Mouse (Mus musculus) spleen, embryonic (tissue): Measurements from ENCODE around the gene Ldlr.
"Not testable (repeated sequence)": the region's sequence is repeated elsewhere in the genome, so short reads cannot be mapped to it uniquely, and the experiment has no call there.

Experiments used
- CTCF ChIA-PET: fragments of 350-600 bp; sonication (Branson Sonifier 250); formaldehyde crosslinking; loops from one replicate; lab custom pipeline; 2022; lab: Charles Lee

Ldlr gene

GRCm38 (mm10) chr9:21723377-21724146 is at the start of gene Ldlr:
TSS of gene Ldlr (plus strand) at chr9:21723483.
- CTCF ChIA-PET: no interaction called here

- CTCF ChIA-PET: no interaction called here
Observed at GRCm38 (mm10) chr9:21677706-21678105, 45.6 kb upstream of the Ldlr start.

- CTCF ChIA-PET: no interaction called here
Observed at GRCm38 (mm10) chr9:21680448-21680847, 42.8 kb upstream of the Ldlr start.

GRCm38 (mm10) chr9:21682827-21683226 is 40.5 kb upstream of the Ldlr start:
- CTCF ChIA-PET: no interaction called here

- CTCF ChIA-PET: no interaction called here
Observed at GRCm38 (mm10) chr9:21683897-21684296, 39.4 kb upstream of the Ldlr start.

- CTCF ChIA-PET: interaction anchor here (0.6 kb wide), 1 partner anchor 14 kb away, joined by 3 read pairs; no protein-coding TSS in a partner anchor
Observed at GRCm38 (mm10) chr9:21688554-21688953, 34.7 kb upstream of the Ldlr start.

GRCm38 (mm10) chr9:21690031-21690430 is 33.3 kb upstream of the Ldlr start:
- CTCF ChIA-PET: no interaction called here

GRCm38 (mm10) chr9:21691862-21692261 is 31.4 kb upstream of the Ldlr start:
- CTCF ChIA-PET: no interaction called here

- CTCF ChIA-PET: no interaction called here
Observed at GRCm38 (mm10) chr9:21692491-21692890, 30.8 kb upstream of the Ldlr start.

- CTCF ChIA-PET: no interaction called here
Observed at GRCm38 (mm10) chr9:21694071-21694470, 29.2 kb upstream of the Ldlr start.

GRCm38 (mm10) chr9:21695229-21695792 is 28.0 kb upstream of the Ldlr start:
- CTCF ChIA-PET: no interaction called here

- CTCF ChIA-PET: no interaction called here
Observed at GRCm38 (mm10) chr9:21697121-21697520, 26.2 kb upstream of the Ldlr start.

GRCm38 (mm10) chr9:21699280-21699679 is 24.0 kb upstream of the Ldlr start:
- CTCF ChIA-PET: not testable (repeated sequence)

GRCm38 (mm10) chr9:21701091-21701490 is 22.2 kb upstream of the Ldlr start:
- CTCF ChIA-PET: no interaction called here

- CTCF ChIA-PET: no interaction called here
Observed at GRCm38 (mm10) chr9:21703494-21703893, 19.8 kb upstream of the Ldlr start.

- CTCF ChIA-PET: interaction anchor here (0.7 kb wide), 1 partner anchor 334 kb away, joined by 5 read pairs; no protein-coding TSS in a partner anchor
Observed at GRCm38 (mm10) chr9:21706085-21706484, 17.2 kb upstream of the Ldlr start.

GRCm38 (mm10) chr9:21706586-21707265 is 16.6 kb upstream of the Ldlr start:
- CTCF ChIA-PET: interaction anchor here (0.7 kb wide), 1 partner anchor 333 kb away, joined by 5 read pairs; no protein-coding TSS in a partner anchor

GRCm38 (mm10) chr9:21709340-21709739 is 13.9 kb upstream of the Ldlr start:
- CTCF ChIA-PET: no interaction called here

- CTCF ChIA-PET: no interaction called here
Observed at GRCm38 (mm10) chr9:21715298-21715697, 8.0 kb upstream of the Ldlr start.

- CTCF ChIA-PET: no interaction called here
Observed at GRCm38 (mm10) chr9:21717015-21717414, 6.3 kb upstream of the Ldlr start.

- CTCF ChIA-PET: no interaction called here
Observed at GRCm38 (mm10) chr9:21721036-21721435, 2.2 kb upstream of the Ldlr start.

- CTCF ChIA-PET: no interaction called here
Observed at GRCm38 (mm10) chr9:21724147-21724536, 859 bp downstream of the Ldlr start.
